Comparison of ENCODE assay signal across 9 mouse cellular contexts in genomic region chr17:31039626-31040025, GRCm38 (mm10). TPM values are rescaled to one million over a fixed set of nuclear protein-coding genes. Genes with fewer than 3 reads are reported as not detected.
A peak's percentile ranks its signal among the peaks of the same experiment; 100 is the strongest.
DNase-seq lines count a peak whose midpoint lies in the region; ATAC-seq lines count a peak whose summit lies in the region.
"Had no signal": no experiment of that assay in that cellular context is flagged by ENCODE, and none has a peak within 500 bp of the region (broad histone marks: within the 10 kb centered on the region; RNA-seq: fewer than 3 reads in every experiment).

No protein-coding gene starts in this region.

- 75% methylated on average over 7 of the region's 7 CpGs for WGBS in forebrain, embryonic 12.5 days
- 72% methylated on average over 7 of the region's 7 CpGs for WGBS in limb, embryonic 10.5 days

- peak; percentile 53 for DNase-seq in adrenal gland, postnatal 14 days
- DNase-seq in adrenal gland, adult 8-10 months, result no peak
- peak; percentile 35 to 55 for DNase-seq in CD8-positive naive resting alpha-beta T cell, adult 2 months (ENCODE audit: low read depth in 2 of 2, low spot score in 2 of 2)
- peak; percentile 86 for DNase-seq in naive thymus-derived CD4-positive, alpha-beta T cell, adult 2 months (ENCODE audit: low read depth)
- no peak for DNase-seq in limb, embryonic 10.5 days (ENCODE audit: low spot score)
- DNase-seq in cerebellum, adult 11-12 months, result no peak

- H3K9me3 ChIP-seq in forebrain, embryonic 12.5 days, result no peaks in the 10 kb centered on the region
- H3K9me3 ChIP-seq in limb, embryonic 10.5 days (replicated peaks), result no peaks in the 10 kb centered on the region
- H3K9me3 ChIP-seq: embryonic facial prominence, embryonic 15.5 days had no signal

- no peak overlapping the region for H3K4me2 ChIP-seq in forebrain, embryonic 12.5 days
- H3K4me2 ChIP-seq: embryonic facial prominence, embryonic 15.5 days had no signal

- no peak overlapping the region for H3K4me3 ChIP-seq in forebrain, embryonic 12.5 days (replicated peaks)
- H3K4me3 ChIP-seq in limb, embryonic 10.5 days, result no peak overlapping the region
- H3K4me3 ChIP-seq: embryonic facial prominence, embryonic 15.5 days had no signal

- peak; percentile 98 for ATAC-seq in inflammation-experienced regulatory T-cells, adult 6 months
- no peak for ATAC-seq in forebrain, embryonic 12.5 days (ENCODE audit: low FRiP score)

- no peak overlapping the region for H3K27ac ChIP-seq in forebrain, embryonic 12.5 days
- no peak overlapping the region for H3K27ac ChIP-seq in limb, embryonic 10.5 days
- H3K27ac ChIP-seq: embryonic facial prominence, embryonic 15.5 days had no signal

- H3K9ac ChIP-seq in forebrain, embryonic 12.5 days, result no peak overlapping the region
- H3K9ac ChIP-seq: embryonic facial prominence, embryonic 15.5 days had no signal

- H3K4me1 ChIP-seq in forebrain, embryonic 12.5 days, result peaks cover 10% of the 10 kb centered on the region
- H3K4me1 ChIP-seq in limb, embryonic 10.5 days, result 0 out of 2 replicates have a peak, but pooled peaks cover 3% of the 10 kb centered on the region

- H3K36me3 ChIP-seq in forebrain, embryonic 12.5 days (replicated peaks), result no peaks in the 10 kb centered on the region
- H3K36me3 ChIP-seq in limb, embryonic 10.5 days, result no peaks in the 10 kb centered on the region
- H3K36me3 ChIP-seq: embryonic facial prominence, embryonic 15.5 days had no signal

- H3K27me3 ChIP-seq in forebrain, embryonic 12.5 days, result no peaks in the 10 kb centered on the region
- H3K27me3 ChIP-seq in limb, embryonic 10.5 days (ENCODE audit: low read depth, poor library complexity, severe bottlenecking), result no peaks in the 10 kb centered on the region
- H3K27me3 ChIP-seq: embryonic facial prominence, embryonic 15.5 days had no signal

RNA-seq across cellular contexts. Expression of gene Abcg1, which starts 17.8 kb away (rescaled TPM):
- total RNA-seq in adrenal gland, postnatal 14 days (2021), result 11.7 and 21.9 TPM in 2 replicates
- 10 to 100 TPM; 11.7 to 28.2 (median 16.2) TPM for total RNA-seq in adrenal gland, adult 8-10 months (2022)
- polyA plus RNA-seq in inflammation-experienced regulatory T-cells, adult 6 months (2017; shearing (Covaris generic)), result 100 to 1,000 TPM in 1 of 3 experiments, 10 to 100 TPM in 2; 67.1 to 113 (median 95.6) TPM
- polyA plus RNA-seq in forebrain, embryonic 12.5 days (2016; fragmentation: Nextera tagmentation; extraction: Ambion mirVana), result 16.2 and 16.5 TPM in 2 replicates
- polyA plus RNA-seq in limb, embryonic 10.5 days (2016; fragmentation: Nextera tagmentation; extraction: Ambion mirVana), result 4.1 and 5.0 TPM in 2 replicates

Comparison
In these comparisons a context has a peak if more than half of its experiments do, and no peak if none do; other contexts are left out.
1. DNase-seq: peak in adrenal gland, postnatal 14 days (single experiment), CD8-positive naive resting alpha-beta T cell, adult 2 months (2 of 2) and naive thymus-derived CD4-positive, alpha-beta T cell, adult 2 months (single experiment); none in adrenal gland, adult 8-10 months (single experiment), limb, embryonic 10.5 days (single experiment) and cerebellum, adult 11-12 months (single experiment).